Mouse (Mus musculus) neural tube, embryonic 11.5 days (tissue): ENCODE data around the gene Cylc1. TPM values are rescaled to one million over a fixed set of nuclear protein-coding genes. Genes with fewer than 3 reads are reported as not detected.

Experiments used
- ATAC-seq: fragments of 200-750 bp; cut with Nextera tagmentation; 2 replicates; pipeline ENCODE4 v1.8.0; 2017; ENCODE audit warnings: moderate number of reproducible peaks, mild to moderate bottlenecking, moderate TSS enrichment, moderate library complexity; ENCODE audit not compliant: insufficient read depth, low FRiP score, low TSS enrichment
- DNase-seq: peaks from one replicate; pipeline ENCODE4 v3.0.0-alpha.2; 2015; ENCODE audit warnings: low spot score
- H3K27ac ChIP-seq: fragments of 300-500 bp; sonication (generic); 2 replicates; pipeline ENCODE4 v1.5.1; 2014; ENCODE audit warnings: low read depth, mild to moderate bottlenecking, low read length
- H3K27me3 ChIP-seq: fragments of 300-500 bp; sonication (generic); 2 replicates; pipeline ENCODE4 v1.6.1; 2014; ENCODE audit warnings: mild to moderate bottlenecking, low read length, mixed read lengths; ENCODE audit not compliant: control insufficient read depth, insufficient read depth
- H3K36me3 ChIP-seq: fragments of 300-500 bp; sonication (generic); 2 replicates; pipeline ENCODE4 v1.6.1; 2014; ENCODE audit warnings: mild to moderate bottlenecking, low read length, moderate library complexity, mixed read lengths; ENCODE audit not compliant: control insufficient read depth, insufficient read depth
- H3K4me1 ChIP-seq: fragments of 300-500 bp; sonication (generic); 2 replicates; pipeline ENCODE4 v1.6.1; 2014; ENCODE audit warnings: low read length, mixed read lengths; ENCODE audit not compliant: control insufficient read depth, insufficient read depth
- H3K4me2 ChIP-seq: fragments of 300-500 bp; sonication (generic); 2 replicates; pipeline ENCODE4 v1.6.1; 2014; ENCODE audit warnings: low read depth, mild to moderate bottlenecking, moderate library complexity
- H3K4me3 ChIP-seq: fragments of 300-500 bp; sonication (generic); 2 replicates; pipeline ENCODE4 v1.5.1; 2014; ENCODE audit warnings: low read depth, low read length
- H3K9ac ChIP-seq: fragments of 300-500 bp; sonication (generic); 2 replicates; pipeline ENCODE4 v1.6.1; 2014; ENCODE audit warnings: mild to moderate bottlenecking, low read length
- H3K9me3 ChIP-seq: fragments of 300-500 bp; sonication (generic); 2 replicates; pipeline ENCODE4 v1.6.1; 2016; ENCODE audit warnings: low read length; ENCODE audit not compliant: control insufficient read depth
- WGBS: fragments of 180-500 bp; shearing (Covaris S2); extraction: QIAGEN DNeasy Blood & Tissue Kit; methylation state at CpG from one replicate; pipeline ENCODE4 v1.1.7; 2014; 5-methylcytosine and 5-hydroxymethylcytosine counted together
- polyA plus RNA-seq: library from polyadenylated mRNA; unstranded; fragments of >200 nt; fragmentation: Nextera tagmentation; extraction: Ambion mirVana; gene quantifications from 2 replicates; pipeline ENCODE4 v1.2.1, GENCODE M21; 2014

The Cylc1 gene
- polyA plus RNA-seq: not detected in 2 replicates

GRCm38 (mm10) chrX:111110118-111110517 is at the start of gene Cylc1:
Gene Cylc1 (plus strand): TSS chrX:111110418.
- H3K9ac ChIP-seq: no peak within 1 kb of the TSS
- H3K27ac ChIP-seq: no peak within 1 kb of the TSS

GRCm38 (mm10) chrX:111078680-111079079 is 31.5 kb upstream of the Cylc1 start:
- H3K36me3 ChIP-seq: no peaks in the 10 kb centered on the region
- H3K27ac ChIP-seq: no peak overlapping the region
- H3K9ac ChIP-seq: no peak overlapping the region
- H3K27me3 ChIP-seq: no peaks in the 10 kb centered on the region
- no peak overlapping the region for H3K4me2 ChIP-seq
- no peaks in the 10 kb centered on the region for H3K4me1 ChIP-seq
- ATAC-seq (no peak), DNase-seq (no peak)
- 92% methylated on average over 8 of the region's 8 CpGs for WGBS
- H3K4me3 ChIP-seq: no peak overlapping the region
- no peaks in the 10 kb centered on the region for H3K9me3 ChIP-seq

More at GRCm38 (mm10) chrX:111110118-111110517, at the start of gene Cylc1:
- no peaks in the 10 kb centered on the region for H3K36me3 ChIP-seq
- no peaks in the 10 kb centered on the region for H3K4me1 ChIP-seq
- no peaks in the 10 kb centered on the region for H3K27me3 ChIP-seq
- no peak for ATAC-seq
- H3K9me3 ChIP-seq: no peaks in the 10 kb centered on the region
- no peak within 1 kb of the TSS for H3K4me3 ChIP-seq
- no peak for DNase-seq
- H3K4me2 ChIP-seq: no peak within 1 kb of the TSS

- Histone ChIP-seq H3K27me3 (no peaks in the 10 kb centered on the region), H3K27ac (no peak within 1 kb of the TSS), H3K4me2 (no peak within 1 kb of the TSS), H3K4me3 (no peak within 1 kb of the TSS), H3K4me1 (no peaks in the 10 kb centered on the region), H3K36me3 (no peaks in the 10 kb centered on the region), H3K9me3 (no peaks in the 10 kb centered on the region), H3K9ac (no peak within 1 kb of the TSS)
- DNase-seq (no peak), ATAC-seq (no peak)
- 86% methylated on average over 3 of the region's 3 CpGs for WGBS
These were observed 57.8 kb downstream of the Cylc1 start, which contains the start of gene Gm10112 for GRCm38 (mm10) chrX:111168040-111168439. Gene Gm10112 (plus strand): TSS chrX:111168340.

Other genes starting within 250 kb of the Cylc1 start
- gene Gm10112, start 57.9 kb downstream of the Cylc1 start, polyA plus RNA-seq: not detected in 2 replicates